Mouse (Mus musculus) megakaryocyte, embryonic 14.5 days (primary cell): ENCODE data around the gene Zfp784.

Source experiments
- FLI1 ChIP-seq: IDR thresholded peaks from 2 replicates; pipeline ENCODE4 v1.6.1; 2012; ENCODE audit warnings: low read length, inconsistent platforms, mixed read lengths
- GATA1 ChIP-seq: IDR thresholded peaks from 3 replicates; pipeline ENCODE4 v1.6.1; 2012; ENCODE audit warnings: mixed read lengths, low read length, inconsistent platforms, borderline replicate concordance

DNA sequence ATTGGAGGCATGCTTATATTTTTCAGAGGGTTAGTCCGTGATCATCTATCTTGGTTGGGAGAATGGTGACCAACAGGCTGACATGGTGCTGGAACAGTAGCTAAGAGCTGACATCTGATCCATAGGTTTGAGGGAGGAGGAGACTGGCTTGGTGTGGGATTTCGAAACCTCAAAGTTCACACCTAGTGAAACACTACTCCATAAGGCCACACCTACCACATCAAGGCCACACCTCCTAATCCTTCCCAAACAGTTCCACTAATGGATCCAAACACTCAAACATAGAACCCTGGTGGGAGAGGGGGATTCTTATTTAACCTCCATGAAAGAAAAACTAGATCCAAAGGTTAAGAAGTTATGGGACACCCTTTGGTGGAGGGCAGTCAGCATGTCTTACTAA lies 21.3 kb downstream of the Zfp784 start:
- TF ChIP-seq GATA1 (no peak), FLI1 (no peak)
